Mouse (Mus musculus): ENCODE measurements around the gene Gm20532.

- TF ChIP-seq CTCF (IDR thresholded peaks at IDR 0.05; ENCODE audit: low read depth) = no peak
- TF ChIP-seq EP300 (IDR thresholded peaks at IDR 0.05; ENCODE audit: low read depth) = no peak
These were observed 35.7 kb upstream of the Gm20532 start for GRCm38 (mm10) chr2:26550777-26551176.
